Mouse (Mus musculus) heart, postnatal 0 days (tissue): ENCODE results near the gene Slc35f2.

Experiments used
- CTCF ChIP-seq: IDR thresholded peaks from 2 replicates; pipeline ENCODE4 v1.5.1; 2016; ENCODE audit warnings: antibody characterized with exemption, control low read depth, low read depth
- EP300 ChIP-seq: IDR thresholded peaks from 2 replicates; pipeline ENCODE4 v1.6.1; 2016; ENCODE audit warnings: antibody characterized with exemption, low read depth

DNA sequence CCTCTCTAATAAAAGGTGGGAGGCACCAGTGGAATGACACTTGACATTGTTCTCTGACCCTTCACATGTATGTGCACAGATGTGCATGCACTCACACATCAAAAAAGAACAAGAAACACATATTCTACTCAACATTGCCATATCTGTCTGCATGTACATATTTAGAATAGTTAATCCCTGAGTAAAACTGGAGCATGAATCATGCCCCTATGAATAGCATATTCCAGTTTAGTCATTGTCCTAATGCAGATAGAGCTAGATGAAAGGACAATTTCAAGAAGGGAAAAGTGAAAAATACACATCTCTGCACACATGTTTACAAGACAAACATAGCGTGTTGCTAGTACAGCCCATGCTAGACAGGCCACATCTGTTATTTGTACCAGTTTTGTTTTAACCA lies 83.2 kb downstream of the Slc35f2 start:
- TF ChIP-seq CTCF (no peak), EP300 (no peak)
